Mouse (Mus musculus): ENCODE measurements at regions not wholly inside any gene's neighbourhood (a gene's known extent, or its start where the extent isn't known, plus 50 kb on each side); places are given as distances from the start of the nearest gene placed in this dataset.

DNA sequence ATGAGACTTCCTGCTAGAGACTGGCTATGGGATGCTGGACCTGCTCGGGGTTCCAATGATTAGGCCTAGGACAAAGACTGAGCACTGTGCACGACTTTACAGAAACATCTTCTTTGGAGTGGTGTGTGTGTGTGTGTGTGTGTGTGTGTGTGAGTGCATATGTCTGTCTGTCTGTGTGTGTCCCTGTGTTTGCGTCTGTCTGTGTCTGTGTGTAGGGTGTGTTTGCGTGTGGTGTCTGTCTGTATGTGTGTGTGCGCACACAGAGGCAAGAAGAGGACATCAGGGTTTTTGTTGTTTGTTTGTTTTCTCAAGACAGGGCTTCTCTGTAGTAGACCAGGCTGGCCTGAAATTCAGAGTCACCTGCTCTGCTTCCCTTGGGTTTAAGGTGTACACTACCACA lies 51.9 kb upstream of the Slco4a1 start:
- H3K27ac ChIP-seq: no peak overlapping the region
- WGBS (ENCODE audit: insufficient replicate concordance): 55% methylated on average over 5 of the region's 5 CpGs
- H3K9ac ChIP-seq: no peak overlapping the region
- no peak overlapping the region for H3K4me2 ChIP-seq
- no peaks in the 10 kb centered on the region for H3K4me1 ChIP-seq (replicated peaks)
- no peak overlapping the region for H3K4me3 ChIP-seq (replicated peaks)
- no peak for DNase-seq
- H3K36me3 ChIP-seq: no peaks in the 10 kb centered on the region
- no peaks in the 10 kb centered on the region for H3K9me3 ChIP-seq (replicated peaks)
- no peak for ATAC-seq (ENCODE audit: low read depth)
- no peaks in the 10 kb centered on the region for H3K27me3 ChIP-seq

DNA sequence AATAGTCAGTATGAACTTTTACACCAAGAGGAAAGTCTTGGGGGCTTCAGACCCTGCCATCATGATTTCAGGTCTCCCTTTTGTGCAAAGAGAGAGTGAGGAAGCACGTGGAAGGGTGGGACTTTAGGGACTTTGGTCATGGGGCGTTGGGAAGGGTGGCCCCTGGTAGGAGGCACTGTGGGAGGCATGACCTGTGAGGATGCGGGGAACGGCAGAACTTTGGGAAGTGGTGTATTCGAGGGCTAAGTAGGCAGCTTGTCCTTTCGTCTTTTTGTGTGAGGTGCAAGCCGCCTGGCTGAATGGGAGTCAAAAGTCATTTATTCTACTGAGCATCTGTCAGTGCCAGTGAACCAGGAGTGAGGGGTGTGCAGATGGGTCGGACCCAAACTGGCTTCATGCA lies 52.4 kb upstream of the Slco4a1 start:
- Histone ChIP-seq H3K4me1 (replicated peaks) (no peaks in the 10 kb centered on the region), H3K4me2 (no peak overlapping the region), H3K4me3 (replicated peaks) (no peak overlapping the region), H3K9me3 (replicated peaks) (no peaks in the 10 kb centered on the region), H3K36me3 (no peaks in the 10 kb centered on the region), H3K9ac (no peak overlapping the region), H3K27ac (no peak overlapping the region), H3K27me3 (no peaks in the 10 kb centered on the region)
- DNase-seq (no peak), ATAC-seq (ENCODE audit: low read depth) (no peak)
- WGBS (ENCODE audit: insufficient replicate concordance): 54% methylated on average over 8 of the region's 8 CpGs

DNA sequence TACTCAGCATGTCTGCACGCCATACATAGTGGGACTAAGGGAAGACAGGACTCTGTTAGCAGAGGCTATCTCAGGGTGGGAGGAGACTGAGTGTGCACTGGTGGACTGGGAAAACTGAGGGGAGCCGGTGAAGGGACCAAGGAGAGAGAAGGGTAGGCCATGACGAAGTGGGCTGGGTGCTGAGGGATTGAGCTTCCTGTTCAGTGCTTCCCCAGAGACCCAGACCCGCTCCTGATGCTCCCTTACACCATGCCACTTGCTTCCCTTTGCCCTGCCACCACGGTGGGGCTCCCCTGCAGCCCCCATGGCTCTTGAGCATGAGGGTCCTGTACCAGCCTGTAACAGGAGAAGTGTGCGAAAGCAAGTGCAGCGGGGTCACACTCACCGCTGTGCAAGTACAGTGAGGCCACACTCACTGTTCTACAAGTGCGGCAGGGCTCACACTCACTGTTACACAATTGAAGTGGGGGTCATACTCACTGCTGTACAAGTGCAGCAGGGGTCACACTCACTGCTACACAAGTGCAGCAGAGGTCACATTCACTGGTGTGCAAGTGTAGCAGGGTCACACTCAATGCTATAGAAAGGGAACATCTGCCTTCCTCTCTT lies 53.1 kb upstream of the Slco4a1 start:
- H3K27me3 ChIP-seq: no peaks in the 10 kb centered on the region
- 58% methylated on average over 9 of the region's 9 CpGs for WGBS (ENCODE audit: insufficient replicate concordance)
- no peaks in the 10 kb centered on the region for H3K4me1 ChIP-seq (replicated peaks)

DNA sequence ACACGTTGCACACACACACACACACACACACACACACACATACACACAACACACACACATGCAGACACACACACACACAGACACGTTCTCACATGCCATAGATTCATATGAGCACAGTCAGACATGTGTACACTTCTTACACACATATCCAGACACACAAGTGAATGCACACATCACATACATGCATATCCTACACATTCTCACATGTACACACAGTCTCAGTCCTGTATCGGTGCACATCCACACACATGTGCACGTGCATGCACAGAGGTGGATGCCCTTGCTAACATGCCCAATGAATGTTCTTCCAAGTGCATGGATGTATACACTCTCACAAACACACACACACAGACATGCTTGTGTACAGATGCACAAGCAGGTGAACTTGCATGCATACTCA lies 53.6 kb upstream of the Slco4a1 start:
- no peak for DNase-seq
- Histone ChIP-seq H3K27ac (no peak overlapping the region), H3K9me3 (replicated peaks) (no peaks in the 10 kb centered on the region), H3K9ac (no peak overlapping the region), H3K4me2 (no peak overlapping the region), H3K36me3 (no peaks in the 10 kb centered on the region), H3K27me3 (no peaks in the 10 kb centered on the region), H3K4me3 (replicated peaks) (no peak overlapping the region), H3K4me1 (replicated peaks) (no peaks in the 10 kb centered on the region)
- no peak for ATAC-seq (ENCODE audit: low read depth)
- 67% methylated on average over 4 of the region's 4 CpGs for WGBS (ENCODE audit: insufficient replicate concordance)

More for the DNA sequence above, 53.1 kb upstream of the Slco4a1 start:
- no peak for DNase-seq
- H3K4me2 ChIP-seq: no peak overlapping the region
- H3K9ac ChIP-seq: no peak overlapping the region
- no peaks in the 10 kb centered on the region for H3K9me3 ChIP-seq (replicated peaks)
- H3K36me3 ChIP-seq: no peaks in the 10 kb centered on the region
- ATAC-seq (ENCODE audit: low read depth): no peak
- H3K4me3 ChIP-seq (replicated peaks): no peak overlapping the region
- no peak overlapping the region for H3K27ac ChIP-seq

DNA sequence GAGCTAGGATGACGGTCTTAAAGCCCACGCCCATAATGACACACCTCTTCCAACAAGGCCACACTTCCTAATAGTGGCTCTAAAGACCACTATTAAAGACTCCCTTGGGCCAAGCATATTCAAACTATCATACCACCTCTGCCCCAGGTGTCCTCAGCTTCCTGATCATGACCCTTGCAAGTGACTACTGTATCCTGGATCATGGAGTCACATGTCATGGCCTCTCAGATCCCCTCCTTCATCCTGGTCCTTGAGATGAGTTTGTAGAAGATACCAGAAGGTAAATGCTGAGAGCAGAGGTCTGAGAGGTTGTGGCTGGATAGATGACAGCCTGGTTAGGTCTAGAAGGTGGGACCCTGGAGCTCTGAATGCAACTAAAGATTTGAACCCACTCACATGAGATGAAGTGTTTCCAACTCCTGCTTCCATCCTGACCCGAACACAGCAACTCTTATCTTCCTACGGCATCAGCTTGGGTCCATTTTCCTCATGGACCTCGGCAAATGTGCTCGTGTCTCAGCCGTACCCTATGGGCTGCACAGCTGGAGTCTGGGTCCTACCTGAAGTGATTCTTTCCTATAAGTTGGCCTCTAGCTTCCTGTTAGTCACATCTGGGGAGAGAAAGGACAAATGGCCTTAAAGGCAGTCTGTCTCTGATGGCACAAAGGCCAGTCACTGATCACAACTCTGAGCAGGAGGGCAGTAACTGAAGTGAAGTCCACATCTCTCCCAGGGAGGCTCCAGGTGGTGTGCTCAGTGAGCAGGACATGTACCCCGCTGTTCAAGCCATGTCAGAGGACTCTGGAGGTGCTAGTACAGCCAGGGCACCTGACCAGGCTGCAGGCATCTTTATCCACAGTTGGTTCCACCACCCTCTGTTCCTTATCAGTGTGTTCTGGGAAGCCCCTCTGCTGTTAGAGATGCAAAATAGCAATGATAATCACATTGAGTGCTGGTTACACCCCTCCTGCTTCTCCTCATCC lies 54.3 kb upstream of the Slco4a1 start:
- DNase-seq: no peak
- no peak overlapping the region for H3K4me3 ChIP-seq (replicated peaks)
- H3K36me3 ChIP-seq: no peaks in the 10 kb centered on the region
- H3K4me1 ChIP-seq (replicated peaks): no peaks in the 10 kb centered on the region
- H3K4me2 ChIP-seq: no peak overlapping the region
- ATAC-seq (ENCODE audit: low read depth): no peak
- no peaks in the 10 kb centered on the region for H3K27me3 ChIP-seq
- no peaks in the 10 kb centered on the region for H3K9me3 ChIP-seq (replicated peaks)
- WGBS (ENCODE audit: insufficient replicate concordance): 56% methylated on average over 8 of the region's 8 CpGs
- no peak overlapping the region for H3K27ac ChIP-seq
- no peak overlapping the region for H3K9ac ChIP-seq

DNA sequence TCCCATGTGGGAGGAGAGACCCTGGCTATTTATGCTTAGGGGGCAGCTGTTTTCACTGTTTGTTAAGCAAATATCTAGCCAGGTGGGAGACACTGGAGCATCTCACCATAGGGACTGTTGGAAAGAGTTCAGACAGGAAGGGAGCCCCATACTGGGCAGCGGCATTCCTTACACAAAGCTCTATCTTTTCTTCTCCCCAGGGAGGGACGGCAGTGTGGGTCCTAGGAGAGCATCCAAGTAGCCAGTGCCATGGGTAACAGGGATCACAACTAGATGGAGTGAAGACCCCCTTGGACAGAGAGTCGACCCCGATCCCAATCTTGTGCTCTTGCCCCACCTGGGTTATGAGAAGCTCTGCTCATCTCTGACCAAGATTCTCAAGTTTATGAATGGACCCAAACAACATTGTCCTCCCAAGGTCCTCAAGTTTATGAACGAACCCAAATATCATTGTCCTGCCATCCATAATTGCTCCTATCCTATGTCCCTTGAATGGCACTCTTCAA lies 55.5 kb upstream of the Slco4a1 start:
- no peak overlapping the region for H3K27ac ChIP-seq
- ATAC-seq (ENCODE audit: low read depth): no peak
- no peak overlapping the region for H3K4me3 ChIP-seq (replicated peaks)
- 58% methylated on average over 5 of the region's 5 CpGs for WGBS (ENCODE audit: insufficient replicate concordance)
- H3K4me2 ChIP-seq: no peak overlapping the region
- H3K4me1 ChIP-seq (replicated peaks): no peaks in the 10 kb centered on the region
- H3K36me3 ChIP-seq: no peaks in the 10 kb centered on the region
- no peaks in the 10 kb centered on the region for H3K9me3 ChIP-seq (replicated peaks)
- no peaks in the 10 kb centered on the region for H3K27me3 ChIP-seq
- H3K9ac ChIP-seq: no peak overlapping the region
- no peak for DNase-seq

DNA sequence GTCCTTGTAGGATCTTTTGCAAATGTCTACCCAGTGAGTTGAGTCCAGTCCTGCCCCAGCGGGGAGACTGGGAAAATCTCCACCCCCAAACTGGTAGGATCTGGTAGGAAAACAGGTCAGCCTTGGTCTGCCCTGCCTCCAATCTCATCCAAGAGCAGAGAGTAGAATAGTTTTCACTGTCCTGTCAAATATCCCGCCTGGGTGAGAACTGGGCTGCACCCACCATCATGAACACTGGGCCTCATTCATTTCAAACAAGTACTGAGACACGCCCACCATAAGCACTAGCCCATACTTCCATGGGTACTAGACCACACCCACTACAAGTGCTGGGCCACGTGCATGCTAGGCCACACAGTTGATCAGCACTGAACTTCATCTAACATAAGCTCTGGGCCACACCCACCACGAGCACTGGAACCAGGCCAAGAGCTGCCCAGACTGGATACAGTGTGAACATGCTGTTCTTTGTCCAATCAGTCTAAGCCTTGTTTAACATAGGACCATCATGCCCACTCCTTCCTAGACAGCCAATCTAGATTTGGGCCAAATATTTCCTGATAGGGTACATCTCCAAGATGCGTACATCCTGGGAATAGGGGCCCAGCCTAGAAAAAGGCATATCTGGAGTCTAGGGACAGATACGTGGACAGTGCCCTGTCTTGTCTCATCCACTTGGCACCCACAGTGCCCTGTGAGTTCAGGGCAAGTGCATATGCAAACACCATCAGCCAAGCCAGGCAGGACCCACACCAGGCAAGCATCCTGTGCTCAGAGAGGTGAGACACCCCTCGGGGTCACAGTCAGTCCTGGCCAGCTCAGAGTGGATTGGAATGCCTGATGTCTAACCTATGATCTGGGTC lies 56.2 kb upstream of the Slco4a1 start:
- H3K4me3 ChIP-seq (replicated peaks): no peak overlapping the region
- H3K27me3 ChIP-seq: no peaks in the 10 kb centered on the region
- H3K4me1 ChIP-seq (replicated peaks): no peaks in the 10 kb centered on the region
- no peak overlapping the region for H3K9ac ChIP-seq
- H3K4me2 ChIP-seq: no peak overlapping the region
- H3K27ac ChIP-seq: no peak overlapping the region
- no peaks in the 10 kb centered on the region for H3K36me3 ChIP-seq
- H3K9me3 ChIP-seq (replicated peaks): no peaks in the 10 kb centered on the region
- ATAC-seq (ENCODE audit: low read depth) (no peak), DNase-seq (no peak)
- 54% methylated on average over 8 of the region's 8 CpGs for WGBS (ENCODE audit: insufficient replicate concordance)

DNA sequence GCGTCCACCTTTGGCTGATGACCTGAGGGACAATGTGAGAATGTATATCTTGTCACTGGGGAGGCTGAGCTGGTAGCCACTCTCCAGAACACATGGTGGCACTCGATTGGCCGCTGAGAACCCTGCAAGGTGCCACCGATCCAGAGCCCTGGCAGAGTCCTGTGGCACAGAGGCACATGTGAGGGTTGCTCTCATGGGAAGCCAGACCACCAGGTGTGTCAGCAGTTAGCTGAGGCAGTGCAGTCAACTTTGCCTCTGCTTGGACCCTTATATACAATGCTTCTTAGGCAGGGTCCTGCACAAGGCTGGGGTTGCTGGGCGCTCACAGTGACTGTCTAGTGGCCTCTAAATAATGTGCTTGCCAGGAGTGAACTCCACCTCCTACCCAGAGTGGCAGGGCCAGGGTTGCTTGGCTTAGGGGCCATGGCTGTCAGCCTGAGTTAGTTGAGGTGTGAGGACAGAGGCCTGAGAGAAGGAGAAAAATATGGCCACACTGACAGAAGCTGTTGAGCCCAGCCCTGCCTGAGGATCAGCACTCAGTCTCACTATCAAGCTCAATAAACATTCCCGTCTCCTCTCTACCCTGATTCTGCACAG lies 57.1 kb upstream of the Slco4a1 start:
- Histone ChIP-seq H3K4me2 (no peak overlapping the region), H3K4me3 (replicated peaks) (no peak overlapping the region), H3K36me3 (no peaks in the 10 kb centered on the region), H3K9me3 (replicated peaks) (no peaks in the 10 kb centered on the region), H3K4me1 (replicated peaks) (no peaks in the 10 kb centered on the region), H3K27ac (no peak overlapping the region), H3K27me3 (no peaks in the 10 kb centered on the region), H3K9ac (no peak overlapping the region)
- 61% methylated on average over 6 of the region's 6 CpGs for WGBS (ENCODE audit: insufficient replicate concordance)
- ATAC-seq (ENCODE audit: low read depth) (no peak), DNase-seq (no peak)

DNA sequence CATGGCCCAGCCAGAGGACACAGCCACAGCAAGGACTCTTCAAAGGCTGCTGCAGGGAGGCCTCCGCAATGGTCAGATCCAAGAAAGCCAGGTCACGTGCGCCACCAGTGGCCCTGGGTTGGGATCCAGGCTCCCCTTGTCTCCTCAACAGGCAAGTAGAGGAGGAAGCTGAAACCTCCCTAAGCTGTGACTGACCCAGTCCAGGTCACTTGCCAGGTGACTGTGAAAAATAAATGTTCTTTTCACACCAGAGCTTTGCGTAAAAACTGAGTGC lies 57.6 kb upstream of the Slco4a1 start:
- WGBS (ENCODE audit: insufficient replicate concordance): 68% methylated on average over 4 of the region's 4 CpGs
- ATAC-seq (ENCODE audit: low read depth): no peak
- H3K4me1 ChIP-seq (replicated peaks): no peaks in the 10 kb centered on the region

DNA sequence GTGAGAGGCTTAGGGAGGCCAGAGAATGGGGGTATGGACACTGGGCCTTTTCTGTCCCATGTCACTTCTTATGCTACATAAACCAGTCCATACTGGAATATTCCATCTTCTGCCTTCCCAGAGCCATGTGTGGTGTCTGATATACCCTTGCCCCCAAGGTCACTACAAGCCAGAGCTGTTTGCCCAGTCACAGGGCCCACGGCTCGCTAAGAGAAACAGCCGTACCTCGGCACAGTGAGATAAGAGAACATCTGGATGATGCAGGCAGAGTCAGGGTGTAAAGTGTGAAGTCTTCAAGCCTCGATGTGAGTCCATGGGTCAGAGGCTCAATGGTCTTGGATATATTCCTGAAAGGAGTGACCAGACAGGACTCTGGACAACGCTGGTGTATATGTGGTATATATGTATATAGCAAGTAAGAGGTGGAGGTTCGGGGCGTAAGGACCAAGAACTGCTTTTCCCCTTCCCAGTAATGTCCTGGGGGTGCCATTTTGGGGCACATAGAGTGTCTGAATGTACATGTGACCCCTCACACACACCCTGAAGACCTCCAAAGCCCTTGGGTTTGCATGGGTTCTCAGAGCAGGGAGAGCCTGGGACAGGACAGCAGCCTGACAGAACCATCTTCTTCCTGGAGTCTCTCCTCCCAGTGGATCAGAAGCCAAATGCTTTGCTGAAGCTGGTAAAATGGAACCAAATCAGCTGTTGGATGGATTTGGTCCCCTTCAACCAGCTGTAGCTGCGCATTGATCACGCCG lies 58.1 kb upstream of the Slco4a1 start:
- H3K9me3 ChIP-seq (replicated peaks): no peaks in the 10 kb centered on the region
- ATAC-seq (ENCODE audit: low read depth) (no peak), DNase-seq (no peak)
- H3K36me3 ChIP-seq: no peaks in the 10 kb centered on the region
- H3K27ac ChIP-seq: no peak overlapping the region
- H3K4me3 ChIP-seq (replicated peaks): no peak overlapping the region
- no peak overlapping the region for H3K4me2 ChIP-seq
- no peak overlapping the region for H3K9ac ChIP-seq
- H3K4me1 ChIP-seq (replicated peaks): no peaks in the 10 kb centered on the region
- 68% methylated on average over 11 of the region's 11 CpGs for WGBS (ENCODE audit: insufficient replicate concordance)
- H3K27me3 ChIP-seq: no peaks in the 10 kb centered on the region

More for the DNA sequence above, 57.6 kb upstream of the Slco4a1 start:
- H3K27me3 ChIP-seq: no peaks in the 10 kb centered on the region
- no peak overlapping the region for H3K27ac ChIP-seq
- H3K9me3 ChIP-seq (replicated peaks): no peaks in the 10 kb centered on the region
- no peak overlapping the region for H3K4me2 ChIP-seq
- DNase-seq: no peak
- H3K4me3 ChIP-seq (replicated peaks): no peak overlapping the region
- H3K36me3 ChIP-seq: no peaks in the 10 kb centered on the region
- no peak overlapping the region for H3K9ac ChIP-seq
